Mouse (Mus musculus) lung, embryonic 14.5 days (tissue): ENCODE measurements at regions not wholly inside any gene's neighbourhood (a gene's known extent, or its start where the extent isn't known, plus 50 kb on each side); places are given as distances from the start of the nearest gene placed in this dataset.

Experiments used
- ATAC-seq: fragments of 200-750 bp; cut with Nextera tagmentation; 2 replicates; pipeline ENCODE4 v1.8.0; 2017; ENCODE audit warnings: mild to moderate bottlenecking, moderate TSS enrichment, moderate library complexity; ENCODE audit not compliant: insufficient read depth
- DNase-seq: peaks from one replicate; pipeline ENCODE4 v3.0.0-alpha.2; 2015
- H3K27ac ChIP-seq: fragments of 300-500 bp; sonication (generic); 2 replicates; pipeline ENCODE4 v1.5.1; 2014; ENCODE audit warnings: low read depth, mild to moderate bottlenecking, moderate library complexity
- H3K27me3 ChIP-seq: fragments of 300-500 bp; sonication (generic); 2 replicates; pipeline ENCODE4 v1.6.1; 2014; ENCODE audit warnings: low read length, control low read depth; ENCODE audit not compliant: insufficient read depth
- H3K36me3 ChIP-seq: fragments of 300-500 bp; sonication (generic); 2 replicates; pipeline ENCODE4 v1.6.1; 2014; ENCODE audit warnings: control low read depth; ENCODE audit not compliant: insufficient read depth
- H3K4me1 ChIP-seq: fragments of 300-500 bp; sonication (generic); 2 replicates; pipeline ENCODE4 v1.6.1; 2014; ENCODE audit warnings: antibody characterized with exemption, control low read depth; ENCODE audit not compliant: insufficient read depth
- H3K4me2 ChIP-seq: fragments of 300-500 bp; sonication (generic); 2 replicates; pipeline ENCODE4 v1.6.1; 2014; ENCODE audit warnings: mild to moderate bottlenecking
- H3K4me3 ChIP-seq: fragments of 300-500 bp; sonication (generic); 2 replicates; pipeline ENCODE4 v1.5.1; 2014; ENCODE audit warnings: low read depth, low read length
- H3K9ac ChIP-seq: fragments of 300-500 bp; sonication (generic); 2 replicates; pipeline ENCODE4 v1.6.1; 2014
- H3K9me3 ChIP-seq: fragments of 300-500 bp; sonication (generic); 2 replicates; pipeline ENCODE4 v1.6.1; 2016; ENCODE audit warnings: low read depth, low read length, control low read depth
- CTCF ChIP-seq: IDR thresholded peaks from 2 replicates; pipeline ENCODE4 v1.5.1; 2016; ENCODE audit warnings: antibody characterized with exemption, low read depth
- WGBS: fragments of 180-500 bp; shearing (Covaris S2); extraction: QIAGEN DNeasy Blood & Tissue Kit; methylation state at CpG from one replicate; pipeline ENCODE4 v1.1.7; 2014; 5-methylcytosine and 5-hydroxymethylcytosine counted together

DNA sequence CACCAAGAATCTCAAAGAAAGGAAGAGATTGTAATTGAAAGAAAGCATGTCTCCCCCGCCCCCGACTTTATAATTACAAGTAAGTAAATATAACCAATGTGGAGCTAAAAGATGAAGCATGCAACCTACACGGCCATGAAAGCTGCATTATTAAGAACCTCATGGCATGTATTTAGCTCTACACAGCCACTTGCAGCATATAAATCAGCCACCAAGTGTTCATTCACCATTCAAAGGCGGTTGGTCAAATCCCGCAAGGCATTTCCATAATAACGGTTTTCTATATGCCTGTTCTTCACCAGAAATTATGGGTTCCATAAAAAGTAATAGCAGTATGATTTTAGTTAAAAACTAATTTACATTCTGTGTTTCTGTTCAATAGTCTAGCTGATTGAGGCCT, 221.4 kb upstream of the Lmcd1 start:
- H3K4me1 ChIP-seq: no peaks in the 10 kb centered on the region
- H3K4me2 ChIP-seq: no peak overlapping the region
- DNase-seq (no peak), ATAC-seq (no peak)
- H3K27me3 ChIP-seq: no peaks in the 10 kb centered on the region
- no peak overlapping the region for H3K4me3 ChIP-seq
- H3K9ac ChIP-seq: no peak overlapping the region
- TF ChIP-seq CTCF: no peak
- 82% methylated on average over 6 of the region's 6 CpGs for WGBS
- no peak overlapping the region for H3K27ac ChIP-seq
- H3K9me3 ChIP-seq: no peaks in the 10 kb centered on the region
- no peaks in the 10 kb centered on the region for H3K36me3 ChIP-seq

DNA sequence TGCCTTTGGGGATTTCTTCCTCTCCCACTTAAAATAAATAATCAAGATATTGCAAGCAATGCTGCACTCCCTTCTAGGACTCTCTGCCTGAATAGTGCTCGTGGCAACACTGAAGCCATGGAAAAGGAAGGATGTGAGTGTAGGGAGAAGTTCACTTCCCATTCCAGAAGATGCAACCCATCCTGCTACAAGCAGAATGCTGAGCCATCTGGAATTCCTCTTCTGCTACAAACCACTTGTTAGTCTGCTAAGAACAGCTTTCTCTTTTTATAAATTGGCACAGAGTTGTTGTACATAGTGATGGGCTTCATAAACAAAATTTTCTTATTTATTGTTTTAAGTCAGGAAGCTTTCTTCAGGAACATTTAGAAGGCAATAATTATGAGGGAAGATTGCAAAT, 215.7 kb upstream of the Lmcd1 start:
- no peak overlapping the region for H3K4me2 ChIP-seq
- ATAC-seq (peak; percentile 60; the same call in 1 of the 2 replicates), DNase-seq (peak; percentile 66)
- TF ChIP-seq CTCF: no peak
- H3K36me3 ChIP-seq: no peaks in the 10 kb centered on the region
- H3K9me3 ChIP-seq: no peaks in the 10 kb centered on the region
- H3K4me1 ChIP-seq: no peaks in the 10 kb centered on the region
- H3K27me3 ChIP-seq: no peaks in the 10 kb centered on the region
- no peak overlapping the region for H3K9ac ChIP-seq
- no peak overlapping the region for H3K27ac ChIP-seq
- 26% methylated on average over 1 of the region's 1 CpGs for WGBS
- no peak overlapping the region for H3K4me3 ChIP-seq

DNA sequence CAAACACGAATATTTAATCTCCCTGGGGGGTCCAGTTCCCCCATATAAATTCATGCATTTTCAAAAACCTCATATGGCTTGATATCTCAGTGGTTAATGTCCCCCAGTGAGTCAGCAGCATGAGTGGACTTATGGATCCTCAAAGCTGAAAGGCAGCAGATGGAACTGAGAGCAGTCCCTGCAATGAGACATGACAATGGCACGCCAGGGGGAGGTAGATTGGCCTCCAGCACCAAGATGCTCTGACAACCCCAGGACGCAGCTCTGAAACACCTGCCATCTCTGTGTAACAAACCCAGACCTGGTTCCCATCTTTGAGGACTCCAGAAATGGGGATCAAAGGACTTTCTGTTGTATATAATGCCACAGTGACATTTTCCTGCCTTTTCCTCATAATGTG, 210.6 kb upstream of the Lmcd1 start:
- no peak overlapping the region for H3K4me2 ChIP-seq
- H3K9ac ChIP-seq: no peak overlapping the region
- no peaks in the 10 kb centered on the region for H3K4me1 ChIP-seq
- no peak for TF ChIP-seq CTCF
- no peak overlapping the region for H3K27ac ChIP-seq
- no peaks in the 10 kb centered on the region for H3K36me3 ChIP-seq
- DNase-seq (no peak), ATAC-seq (no peak)
- no peaks in the 10 kb centered on the region for H3K9me3 ChIP-seq
- 52% methylated on average over 3 of the region's 3 CpGs for WGBS
- no peaks in the 10 kb centered on the region for H3K27me3 ChIP-seq
- no peak overlapping the region for H3K4me3 ChIP-seq

DNA sequence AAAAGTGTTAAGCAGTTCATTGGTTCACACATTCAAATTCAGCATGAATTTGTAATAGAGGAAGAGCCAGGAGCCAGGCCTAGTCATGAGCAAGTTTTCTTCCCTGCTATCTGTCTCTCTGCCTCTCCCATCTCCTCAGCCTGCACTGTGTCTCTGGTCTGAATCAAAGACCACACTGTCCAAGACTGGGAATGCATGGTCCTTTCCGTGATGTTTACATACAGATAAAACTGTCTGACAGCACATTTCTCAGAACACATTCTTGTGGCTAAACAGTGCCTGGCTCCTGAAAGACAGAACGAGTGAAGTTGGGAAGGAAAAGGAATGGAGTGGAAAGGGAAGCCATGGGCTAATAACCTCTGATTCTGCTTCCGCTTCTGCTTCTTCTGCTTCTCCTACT, 183.0 kb upstream of the Lmcd1 start:
- no peak for TF ChIP-seq CTCF
- 30% methylated on average over 3 of the region's 3 CpGs for WGBS
- no peaks in the 10 kb centered on the region for H3K4me1 ChIP-seq
- H3K36me3 ChIP-seq: no peaks in the 10 kb centered on the region
- peak; percentile 81 for ATAC-seq
- H3K9ac ChIP-seq: no peak overlapping the region
- no peak overlapping the region for H3K4me2 ChIP-seq
- H3K27me3 ChIP-seq: no peaks in the 10 kb centered on the region
- no peak overlapping the region for H3K27ac ChIP-seq
- peak; percentile 60 for DNase-seq
- no peak overlapping the region for H3K4me3 ChIP-seq
- H3K9me3 ChIP-seq: no peaks in the 10 kb centered on the region

DNA sequence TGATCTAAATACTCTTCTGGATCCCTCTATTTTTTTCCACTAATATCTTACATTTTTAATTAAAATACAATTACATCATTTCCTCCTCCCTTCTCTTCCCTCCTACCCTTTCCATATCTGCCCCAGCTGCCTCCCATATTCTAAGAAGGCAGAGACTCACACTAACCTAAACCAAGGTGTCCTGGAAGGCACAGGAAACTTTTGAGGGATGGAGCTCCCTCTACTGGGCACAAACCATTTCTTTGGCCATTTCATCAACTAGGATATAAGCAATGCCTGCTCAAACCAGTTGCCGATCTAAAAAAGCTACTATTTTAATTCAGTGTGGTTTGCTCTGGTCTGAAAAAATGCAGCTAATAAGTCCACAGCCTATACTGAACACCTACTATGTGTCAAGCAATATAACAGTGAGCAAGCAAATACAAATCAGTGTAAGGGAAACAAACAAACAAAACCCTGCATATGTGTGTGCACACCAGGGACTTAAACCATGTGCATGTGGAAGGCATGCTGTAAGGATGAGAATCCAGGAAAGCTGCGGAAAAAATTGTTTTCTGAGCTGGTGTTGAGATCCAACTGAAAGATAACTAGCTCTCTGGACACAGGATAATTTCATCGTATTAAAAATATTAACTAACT, 182.3 kb upstream of the Lmcd1 start:
- no peak overlapping the region for H3K9ac ChIP-seq
- DNase-seq (peak; percentile 82), ATAC-seq (peak; percentile 70)
- H3K4me2 ChIP-seq: no peak overlapping the region
- H3K4me3 ChIP-seq: no peak overlapping the region
- H3K36me3 ChIP-seq: no peaks in the 10 kb centered on the region
- no peaks in the 10 kb centered on the region for H3K4me1 ChIP-seq
- H3K9me3 ChIP-seq: no peaks in the 10 kb centered on the region
- H3K27ac ChIP-seq: no peak overlapping the region
- TF ChIP-seq CTCF: peak; percentile 71
- H3K27me3 ChIP-seq: no peaks in the 10 kb centered on the region
- WGBS: 56% methylated on average over 3 of the region's 3 CpGs

DNA sequence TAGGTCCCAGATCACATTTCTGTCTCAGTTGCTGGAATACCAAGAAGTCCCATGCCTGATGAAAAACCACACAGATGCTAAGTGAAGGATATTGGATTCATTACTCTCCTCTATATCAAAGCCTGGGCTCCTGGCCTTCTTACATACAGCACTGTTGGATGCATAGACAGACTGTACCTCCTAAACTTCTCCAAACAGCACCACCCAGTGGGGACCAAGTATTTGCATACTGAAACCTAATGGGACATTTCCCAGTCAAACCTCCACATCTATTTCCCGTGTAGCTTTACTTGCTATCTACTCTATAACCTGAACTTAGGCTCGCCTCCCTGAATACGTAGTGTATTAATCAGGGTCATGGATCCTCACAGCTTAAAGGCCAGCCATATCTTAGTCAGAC, 180.3 kb upstream of the Lmcd1 start:
- no peak overlapping the region for H3K27ac ChIP-seq
- no peaks in the 10 kb centered on the region for H3K36me3 ChIP-seq
- H3K4me1 ChIP-seq: no peaks in the 10 kb centered on the region
- no peak for ATAC-seq
- H3K27me3 ChIP-seq: no peaks in the 10 kb centered on the region
- no peak overlapping the region for H3K9ac ChIP-seq
- peak; percentile 54 for DNase-seq
- WGBS: 81% methylated on average over 3 of the region's 3 CpGs
- H3K4me2 ChIP-seq: no peak overlapping the region
- TF ChIP-seq CTCF: peak; percentile 39
- H3K9me3 ChIP-seq: no peaks in the 10 kb centered on the region
- no peak overlapping the region for H3K4me3 ChIP-seq

DNA sequence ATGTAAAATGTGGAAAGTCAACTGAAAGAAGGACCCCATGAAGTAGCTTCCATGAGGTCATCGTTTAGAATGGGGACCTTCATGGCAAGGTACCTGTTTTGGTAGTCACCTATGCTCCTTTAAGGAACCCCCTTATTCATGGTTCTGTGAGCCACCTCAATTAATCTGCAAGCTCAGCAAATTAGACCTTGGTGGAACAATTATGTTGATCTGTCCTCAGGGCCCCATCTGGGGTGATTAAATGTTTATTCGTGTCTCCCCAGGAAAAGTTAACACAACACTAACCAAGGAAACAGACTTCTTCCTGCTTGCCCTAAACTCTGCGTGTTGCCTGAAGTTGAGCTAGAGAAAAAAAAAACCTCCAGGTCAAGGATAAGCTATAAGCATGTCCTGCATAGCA, 175.9 kb upstream of the Lmcd1 start:
- Histone ChIP-seq H3K27me3 (no peaks in the 10 kb centered on the region), H3K4me1 (no peaks in the 10 kb centered on the region), H3K4me2 (no peak overlapping the region), H3K36me3 (no peaks in the 10 kb centered on the region), H3K27ac (no peak overlapping the region), H3K9me3 (no peaks in the 10 kb centered on the region), H3K9ac (no peak overlapping the region), H3K4me3 (no peak overlapping the region)
- 72% methylated on average over 3 of the region's 3 CpGs for WGBS
- DNase-seq (no peak), ATAC-seq (no peak)
- TF ChIP-seq CTCF: no peak

DNA sequence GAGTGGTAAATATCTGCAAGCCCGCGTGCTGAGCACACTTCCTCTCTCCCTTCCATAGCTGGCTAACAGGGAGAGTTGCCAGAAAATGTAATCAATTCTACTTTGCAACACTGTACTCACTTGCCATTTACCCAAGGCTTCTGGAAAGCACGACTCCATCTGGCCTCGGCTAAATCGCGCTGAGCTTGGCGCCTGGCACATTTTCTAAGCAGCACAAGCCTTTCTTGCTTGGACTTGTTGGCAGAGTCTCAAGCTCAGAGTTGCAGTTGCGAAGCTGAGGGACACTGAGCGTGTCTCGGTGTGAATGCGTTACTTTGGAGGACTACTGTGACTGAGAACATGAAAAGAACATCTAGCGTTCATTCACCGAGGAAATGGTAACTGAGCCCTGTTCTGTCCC, 164.9 kb upstream of the Lmcd1 start:
- no peak for ATAC-seq
- TF ChIP-seq CTCF: no peak
- no peaks in the 10 kb centered on the region for H3K4me1 ChIP-seq
- H3K4me3 ChIP-seq: no peak overlapping the region
- no peak overlapping the region for H3K27ac ChIP-seq
- 79% methylated on average over 13 of the region's 13 CpGs for WGBS
- no peaks in the 10 kb centered on the region for H3K9me3 ChIP-seq
- peak; percentile 48 for DNase-seq
- no peak overlapping the region for H3K4me2 ChIP-seq
- no peaks in the 10 kb centered on the region for H3K36me3 ChIP-seq
- H3K27me3 ChIP-seq: no peaks in the 10 kb centered on the region
- H3K9ac ChIP-seq: no peak overlapping the region
